Mouse (Mus musculus) A20 (cell line): ENCODE data around the gene Tgfbr1.
"Not testable (repeated sequence)": the region's sequence is repeated elsewhere in the genome, so short reads cannot be mapped to it uniquely, and the experiment has no call there.

Source experiments
- DNase-seq: peaks from one replicate; pipeline ENCODE4 v3.0.0-alpha.2; 2011; ENCODE audit warnings: low read depth, low spot score

Tgfbr1 gene

DNA sequence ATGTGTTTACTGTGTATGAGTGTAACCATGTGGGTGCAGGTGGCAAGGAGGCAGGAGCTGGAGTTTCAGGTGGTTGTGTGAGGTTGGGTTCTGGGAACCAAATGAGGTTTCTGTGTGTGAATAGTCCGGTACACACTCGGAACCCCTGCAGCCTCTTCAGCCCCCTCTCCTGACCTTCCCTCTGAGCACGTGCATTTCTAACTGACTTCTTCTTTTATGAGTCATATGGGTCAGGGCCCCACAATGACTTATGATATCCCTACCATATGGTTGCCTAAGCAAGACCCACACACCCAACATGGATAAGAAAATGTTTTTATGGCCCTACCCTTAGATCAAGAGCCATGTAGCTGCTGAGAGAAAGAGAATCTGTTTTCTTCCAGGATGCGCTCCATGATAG lies 6.0 kb upstream of the Tgfbr1 start:
- peak; percentile 76 for DNase-seq

- DNase-seq: no peak
Measured at GRCm38 (mm10) chr4:47349759-47350158, 3.3 kb upstream of the Tgfbr1 start.

- peak; percentile 93 for DNase-seq
Measured at GRCm38 (mm10) chr4:47351386-47352049, 1.5 kb upstream of the Tgfbr1 start.

- DNase-seq: peak; percentile 71
Measured at GRCm38 (mm10) chr4:47352061-47352661, 861 bp upstream of the Tgfbr1 start.

- DNase-seq: peak; percentile 57
Measured at GRCm38 (mm10) chr4:47353416-47354111, 542 bp downstream of the Tgfbr1 start.

DNA sequence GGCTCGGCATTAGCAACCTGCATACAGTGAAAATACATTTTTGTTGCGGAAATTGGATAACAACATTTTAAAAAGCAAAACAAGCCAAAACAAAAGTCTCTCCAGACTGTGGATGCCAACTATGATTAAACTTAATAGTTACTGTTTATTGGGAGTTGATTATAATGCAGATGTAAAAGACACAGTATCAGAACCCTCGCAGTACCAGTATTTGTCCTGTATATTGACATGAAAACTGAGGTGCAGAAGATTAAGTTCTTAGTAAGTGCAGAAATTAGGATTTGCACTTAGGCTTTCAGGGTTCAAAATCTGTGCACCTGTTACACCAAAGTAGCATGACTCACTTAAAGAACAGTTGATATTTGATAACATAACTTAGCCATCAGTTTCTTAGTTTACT lies 1.3 kb downstream of the Tgfbr1 start:
- DNase-seq: no peak

- no peak for DNase-seq
Measured at GRCm38 (mm10) chr4:47362662-47363061, 9.6 kb downstream of the Tgfbr1 start.

DNA sequence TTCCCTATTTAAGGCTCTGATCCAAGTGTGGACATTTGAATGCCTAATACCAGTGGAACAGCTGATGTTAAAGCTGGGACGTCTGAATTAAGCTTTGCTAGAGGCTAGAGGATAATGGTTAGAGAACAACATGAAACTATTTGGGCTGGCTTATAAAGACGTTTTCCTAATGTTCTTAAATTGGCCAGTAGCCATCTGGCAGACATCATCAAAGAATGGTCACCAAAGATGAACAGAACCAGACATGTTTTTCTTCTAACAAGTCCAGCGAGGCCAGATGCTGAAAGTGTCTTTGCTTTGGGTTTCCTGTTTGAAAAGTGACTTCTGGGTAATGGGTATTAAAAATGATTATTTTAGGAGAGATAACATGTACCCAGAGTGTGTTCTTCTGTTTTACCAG lies 10.1 kb downstream of the Tgfbr1 start:
- no peak for DNase-seq

DNA sequence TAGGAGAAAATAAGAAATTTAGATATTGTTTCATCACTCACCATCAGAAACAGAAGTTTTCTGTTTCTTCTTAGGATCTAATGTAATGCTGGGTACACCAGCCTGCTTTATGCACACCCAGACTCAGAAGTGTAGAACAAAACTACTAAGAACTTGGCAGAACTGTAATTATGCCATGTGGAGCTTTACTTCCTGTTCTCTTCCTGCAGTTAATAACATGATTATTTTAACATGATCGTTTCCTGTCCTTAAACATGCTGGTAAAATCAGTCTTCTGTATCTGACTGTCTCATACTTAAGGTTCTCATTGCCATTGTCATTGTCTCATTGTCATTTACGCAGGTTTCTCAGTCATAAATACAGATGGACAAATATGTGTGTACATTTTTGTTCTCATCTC lies 15.7 kb downstream of the Tgfbr1 start:
- DNase-seq: no peak

DNA sequence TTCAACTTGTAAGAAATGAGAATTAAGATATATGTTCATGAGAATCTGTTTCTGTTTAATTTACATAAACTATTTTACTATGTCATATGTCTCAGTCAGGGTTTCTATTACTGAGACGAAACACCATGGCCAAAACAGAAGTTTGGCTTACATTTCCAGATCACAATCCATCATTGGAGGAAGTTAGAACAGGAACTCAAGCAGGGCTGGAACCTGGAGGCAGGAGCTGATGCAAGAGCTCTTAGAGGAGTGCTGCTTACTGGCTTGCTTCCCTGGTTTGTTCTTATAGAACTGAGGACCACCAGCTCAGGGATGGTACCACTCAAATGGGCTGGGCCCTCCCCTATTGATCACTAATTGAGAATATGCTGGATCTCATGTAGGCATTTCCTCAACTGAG lies 25.7 kb downstream of the Tgfbr1 start:
- DNase-seq: no peak

- DNase-seq: no peak
Measured at GRCm38 (mm10) chr4:47382426-47382825, 29.4 kb downstream of the Tgfbr1 start.

DNA sequence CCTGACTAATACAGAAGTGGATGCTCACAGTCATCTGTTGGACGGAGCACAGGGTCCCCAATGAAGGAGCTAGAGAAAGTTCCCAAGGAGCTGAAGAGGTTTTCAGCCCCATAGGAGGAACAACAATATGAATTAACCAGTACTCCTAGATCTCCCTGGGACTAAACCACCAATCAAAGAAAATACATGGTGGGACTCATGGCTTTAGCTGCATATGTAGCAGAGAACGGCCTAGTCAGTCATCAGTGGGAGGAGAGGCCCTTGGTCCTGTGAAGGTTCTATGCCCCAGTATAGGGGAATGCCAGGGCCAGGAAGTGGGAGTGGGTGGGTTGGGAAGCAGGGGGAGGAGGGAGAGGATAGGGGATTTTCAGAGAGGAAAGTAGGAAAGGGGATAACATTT lies 38.9 kb downstream of the Tgfbr1 start:
- DNase-seq: not testable (repeated sequence)

GRCm38 (mm10) chr4:47396251-47396650 lies 43.2 kb downstream of the Tgfbr1 start:
- no peak for DNase-seq

GRCm38 (mm10) chr4:47397951-47398687 lies 45.1 kb downstream of the Tgfbr1 start:
- peak; percentile 61 for DNase-seq

DNA sequence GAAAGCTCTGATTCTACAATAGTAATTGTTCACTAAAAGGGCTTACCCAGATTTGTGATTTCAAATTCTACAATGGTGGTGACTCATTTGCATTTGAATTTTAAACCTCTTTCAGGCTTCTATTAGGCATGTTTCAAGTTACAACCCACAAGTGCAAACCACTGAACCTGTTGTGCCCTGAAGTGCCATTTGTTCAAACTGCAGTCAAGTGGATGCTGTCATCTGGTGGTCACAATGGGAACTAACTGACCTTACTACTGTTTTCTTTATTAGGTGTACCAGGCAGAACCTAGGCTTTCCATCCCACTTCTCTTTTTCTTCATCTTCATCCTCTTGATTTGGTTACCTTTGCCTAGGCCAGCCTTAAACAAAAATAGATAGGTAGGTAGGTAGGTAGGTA lies 46.8 kb downstream of the Tgfbr1 start:
- DNase-seq: peak; percentile 76

- no peak for DNase-seq
Measured at GRCm38 (mm10) chr4:47400314-47400713, 47.3 kb downstream of the Tgfbr1 start.

- no peak for DNase-seq
Measured at GRCm38 (mm10) chr4:47402200-47402599, 49.2 kb downstream of the Tgfbr1 start.

- DNase-seq: no peak
Measured at GRCm38 (mm10) chr4:47404536-47404935, 51.5 kb downstream of the Tgfbr1 start.

- no peak for DNase-seq
Measured at GRCm38 (mm10) chr4:47407161-47407560, 54.1 kb downstream of the Tgfbr1 start.

DNA sequence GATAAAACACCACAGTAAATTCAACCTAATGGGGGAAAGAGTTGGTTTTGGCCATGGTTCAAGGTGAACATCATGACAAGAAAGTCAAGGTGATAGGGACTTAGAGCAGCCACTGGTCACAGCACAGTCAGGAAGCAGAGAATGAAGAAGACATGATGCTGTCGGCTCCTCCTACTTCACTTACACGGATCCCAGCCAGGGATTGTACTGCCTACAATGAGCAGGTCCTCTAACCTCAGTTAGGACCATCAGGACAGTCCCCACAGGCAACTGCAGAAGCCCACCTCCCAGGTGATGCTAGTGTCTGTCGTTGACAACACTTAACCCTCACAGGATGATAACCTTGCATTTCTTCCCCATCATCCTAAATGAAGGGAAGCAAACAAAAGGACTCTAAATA lies 64.8 kb downstream of the Tgfbr1 start:
- DNase-seq: no peak

GRCm38 (mm10) chr4:47419268-47419973 lies 66.4 kb downstream of the Tgfbr1 start:
- peak; percentile 29 for DNase-seq

DNA sequence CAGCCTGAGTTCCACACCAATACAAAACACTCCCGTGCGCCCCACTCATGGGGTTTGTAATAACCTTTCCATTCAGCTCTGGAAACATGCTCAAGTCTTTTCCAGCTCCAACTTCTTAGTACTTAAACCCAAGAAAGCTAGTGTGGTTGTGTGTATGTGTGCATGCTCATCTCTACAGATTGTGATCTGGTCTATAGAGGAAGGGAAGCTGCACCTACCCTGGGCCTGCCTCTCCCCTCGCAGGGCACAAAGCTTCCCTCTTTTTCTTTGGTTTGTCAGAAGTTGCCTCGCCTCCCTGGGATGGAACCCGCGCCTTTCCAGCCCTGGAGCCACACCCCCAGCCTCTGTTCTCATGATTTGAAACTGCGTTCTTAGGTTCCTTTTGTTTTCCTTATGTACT lies 67.2 kb downstream of the Tgfbr1 start:
- DNase-seq: no peak
